Mouse (Mus musculus) liver, postnatal 0 days (tissue): Measurements from ENCODE around the gene Nfe2l2.

Source experiments
- CTCF ChIP-seq: sonication (generic); IDR thresholded peaks from 2 replicates; pipeline ENCODE4 v1.5.1; 2016; ENCODE audit warnings: antibody characterized with exemption, low read depth
- EP300 ChIP-seq: IDR thresholded peaks from 2 replicates; pipeline ENCODE4 v1.6.1; 2016; ENCODE audit warnings: antibody characterized with exemption, low read depth, mild to moderate bottlenecking

GRCm38 (mm10) chr2:75722893-75723292 lies 18.5 kb upstream of the Nfe2l2 start:
- TF ChIP-seq CTCF (no peak), EP300 (no peak)
